Mouse (Mus musculus) intestine, embryonic 14.5 days (tissue): ENCODE results near the gene Ell3. TPM values are rescaled to one million over a fixed set of nuclear protein-coding genes. Genes with fewer than 3 reads are reported as not detected.
A peak's percentile ranks its signal among the peaks of the same experiment; 100 is the strongest.
"Not testable (repeated sequence)": the region's sequence is repeated elsewhere in the genome, so short reads cannot be mapped to it uniquely, and the experiment has no call there.

Experiments
- ATAC-seq: fragments of 200-750 bp; cut with Nextera tagmentation; replicated peaks from 2 replicates; pipeline ENCODE4 v1.8.0; 2017; ENCODE audit warnings: low read depth, moderate number of reproducible peaks, moderate TSS enrichment, moderate library complexity; ENCODE audit not compliant: low FRiP score, low TSS enrichment
- DNase-seq: peaks from one replicate; pipeline ENCODE4 v3.0.0-alpha.2; 2018; ENCODE audit warnings: low spot score
- H3K27ac ChIP-seq: fragments of 300-500 bp; sonication (generic); 2 replicates; pipeline ENCODE4 v1.5.1; 2014; ENCODE audit warnings: low read depth, mild to moderate bottlenecking, control low read depth
- H3K27me3 ChIP-seq: fragments of 300-500 bp; sonication (generic); replicated peaks from 2 replicates; pipeline ENCODE4 v1.6.1; 2014; ENCODE audit warnings: low read length, control low read depth; ENCODE audit not compliant: control insufficient read depth, insufficient read depth
- H3K36me3 ChIP-seq: fragments of 300-500 bp; sonication (generic); 2 replicates; pipeline ENCODE4 v1.6.1; 2014; ENCODE audit warnings: low read length, control low read depth; ENCODE audit not compliant: control insufficient read depth, insufficient read depth
- H3K4me1 ChIP-seq: fragments of 300-500 bp; sonication (generic); replicated peaks from 2 replicates; pipeline ENCODE4 v1.6.1; 2014; ENCODE audit warnings: low read length, control low read depth, mixed read lengths; ENCODE audit not compliant: control insufficient read depth, insufficient read depth
- H3K4me2 ChIP-seq: fragments of 300-500 bp; sonication (generic); 2 replicates; pipeline ENCODE4 v1.6.1; 2014; ENCODE audit warnings: low read length
- H3K4me3 ChIP-seq: fragments of 300-500 bp; sonication (generic); 2 replicates; pipeline ENCODE4 v1.5.1; 2014; ENCODE audit warnings: low read depth, low read length, control low read depth, mixed read lengths
- H3K9ac ChIP-seq: fragments of 300-500 bp; sonication (generic); 2 replicates; pipeline ENCODE4 v1.6.1; 2014; ENCODE audit warnings: mild to moderate bottlenecking, low read length
- H3K9me3 ChIP-seq: fragments of 300-500 bp; sonication (generic); 2 replicates; pipeline ENCODE4 v1.6.1; 2016; ENCODE audit warnings: low read length, control low read depth; ENCODE audit not compliant: control insufficient read depth
- WGBS: fragments of 180-500 bp; shearing (Covaris S2); extraction: QIAGEN DNeasy Blood & Tissue Kit; methylation state at CpG from one replicate; pipeline ENCODE4 v1.1.7; 2014; 5-methylcytosine and 5-hydroxymethylcytosine counted together
- polyA plus RNA-seq: library from polyadenylated mRNA; unstranded; fragments of >200 nt; fragmentation: Nextera tagmentation; extraction: Ambion mirVana; gene quantifications from 2 replicates; pipeline ENCODE4 v1.2.1, GENCODE M21; 2014

Ell3 gene
- 12.4 and 14.8 TPM in 2 replicates for polyA plus RNA-seq

DNA sequence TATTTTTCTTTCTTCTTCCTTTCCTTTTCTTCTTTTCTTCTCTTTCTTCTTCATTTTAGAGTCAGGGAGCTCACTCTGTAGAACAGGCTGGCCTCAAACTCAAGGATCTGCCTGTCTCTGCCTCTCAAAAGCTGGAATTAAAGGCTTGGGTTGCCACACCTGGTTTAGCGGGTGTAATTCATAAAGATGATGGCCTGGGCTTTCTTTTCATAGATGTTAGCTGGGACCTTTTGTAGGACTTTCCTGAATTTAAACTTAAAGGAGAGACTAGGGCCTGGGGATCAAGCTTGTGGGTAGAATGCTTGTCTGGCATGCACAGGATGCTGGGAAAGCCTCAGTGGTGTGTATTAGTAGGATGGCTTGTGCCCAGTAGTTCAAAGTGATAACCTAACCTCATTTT lies at the start of gene Ell3:
TSS of gene Ell3 (minus strand) at position 101 of the 400 bp plus-strand sequence.
- H3K9ac ChIP-seq: no peak within 1 kb of the TSS
- DNase-seq (no peak), ATAC-seq (no peak)
- peak within 1 kb of the TSS; percentile 58 for H3K4me2 ChIP-seq
- peaks cover 2% of the 10 kb centered on the region; the same call in 1 of the 2 replicates for H3K4me1 ChIP-seq
- H3K36me3 ChIP-seq: peaks cover 4% of the 10 kb centered on the region
- WGBS: 88% methylated on average over 1 of the region's 1 CpGs
- no peak within 1 kb of the TSS for H3K27ac ChIP-seq
- peaks cover 6% of the 10 kb centered on the region; the same call in 1 of the 2 replicates for H3K27me3 ChIP-seq
- no peak within 1 kb of the TSS for H3K4me3 ChIP-seq
- H3K9me3 ChIP-seq: no peaks in the 10 kb centered on the region

GRCm38 (mm10) chr2:121484403-121484802 lies 40.3 kb upstream of the Ell3 start:
- not testable (repeated sequence) for ATAC-seq, H3K4me3 ChIP-seq, H3K9me3 ChIP-seq, H3K27ac ChIP-seq, H3K4me1 ChIP-seq, H3K9ac ChIP-seq, H3K27me3 ChIP-seq, H3K4me2 ChIP-seq, DNase-seq, H3K36me3 ChIP-seq
- 75% methylated on average over 1 of the region's 2 CpGs for WGBS

- no peak overlapping the region for H3K4me3 ChIP-seq
- H3K9me3 ChIP-seq: no peaks in the 10 kb centered on the region
- no peaks in the 10 kb centered on the region for H3K36me3 ChIP-seq
- ATAC-seq: no peak
- H3K4me2 ChIP-seq: no peak overlapping the region
- peak; percentile 48 for DNase-seq
- H3K4me1 ChIP-seq: no peaks in the 10 kb centered on the region
- H3K27ac ChIP-seq: no peak overlapping the region
- no peaks in the 10 kb centered on the region for H3K27me3 ChIP-seq
- no peak overlapping the region for H3K9ac ChIP-seq
- WGBS: 63% methylated on average over 8 of the region's 8 CpGs
Measured at GRCm38 (mm10) chr2:121483576-121483975, 39.5 kb upstream of the Ell3 start.

- WGBS: 85% methylated on average over 13 of the region's 13 CpGs
- H3K9me3 ChIP-seq, H3K4me2 ChIP-seq, H3K27ac ChIP-seq, H3K36me3 ChIP-seq, H3K4me1 ChIP-seq, H3K27me3 ChIP-seq, H3K9ac ChIP-seq, H3K4me3 ChIP-seq: not testable (repeated sequence)
- ATAC-seq: 0 out of 2 replicates have a peak, but pooled peaks have one; percentile 23
- DNase-seq: peak; percentile 41
Measured at GRCm38 (mm10) chr2:121480916-121481315, 36.8 kb upstream of the Ell3 start.

GRCm38 (mm10) chr2:121480498-121480897 lies 36.4 kb upstream of the Ell3 start:
- ATAC-seq (no peak), DNase-seq (peak; percentile 52)
- 56% methylated on average over 3 of the region's 3 CpGs for WGBS
- Histone ChIP-seq H3K4me2 (no peak overlapping the region), H3K27me3 (no peaks in the 10 kb centered on the region), H3K9me3 (no peaks in the 10 kb centered on the region), H3K9ac (no peak overlapping the region), H3K36me3 (no peaks in the 10 kb centered on the region), H3K4me1 (no peaks in the 10 kb centered on the region), H3K27ac (no peak overlapping the region), H3K4me3 (no peak overlapping the region)

GRCm38 (mm10) chr2:121477491-121478266 lies 33.6 kb upstream of the Ell3 start:
- WGBS: 87% methylated on average over 3 of the region's 3 CpGs
- Histone ChIP-seq H3K9me3 (no peaks in the 10 kb centered on the region), H3K36me3 (no peaks in the 10 kb centered on the region), H3K4me2 (no peak overlapping the region), H3K9ac (no peak overlapping the region), H3K27me3 (no peaks in the 10 kb centered on the region), H3K4me1 (peaks cover 3% of the 10 kb centered on the region), H3K27ac (no peak overlapping the region), H3K4me3 (no peak overlapping the region)
- DNase-seq (no peak), ATAC-seq (no peak)

- not testable (repeated sequence) for H3K9ac ChIP-seq, H3K4me2 ChIP-seq, H3K4me3 ChIP-seq, H3K27ac ChIP-seq, H3K27me3 ChIP-seq, H3K9me3 ChIP-seq, H3K4me1 ChIP-seq, ATAC-seq, DNase-seq, H3K36me3 ChIP-seq
- 98% methylated on average over 2 of the region's 2 CpGs for WGBS
Measured at GRCm38 (mm10) chr2:121475306-121475705, 31.2 kb upstream of the Ell3 start.

DNA sequence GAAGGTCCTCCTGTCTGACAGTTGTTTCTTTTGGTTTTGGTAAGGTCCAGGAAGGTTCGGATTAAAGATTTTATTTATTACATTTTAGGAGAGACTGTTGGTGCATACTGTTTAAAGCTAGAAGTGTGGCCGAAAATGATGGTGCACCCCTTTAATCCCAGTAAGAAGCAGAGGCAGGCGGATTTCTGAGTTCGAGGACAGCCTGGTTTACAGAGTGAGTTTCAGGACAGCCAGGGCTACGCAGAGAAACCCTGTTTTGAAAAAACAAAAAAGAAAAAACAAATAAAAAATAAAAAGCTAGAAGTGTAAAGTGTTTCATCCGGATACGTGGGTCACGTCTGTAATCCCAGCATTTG lies 30.1 kb upstream of the Ell3 start:
- Histone ChIP-seq H3K36me3 (no peaks in the 10 kb centered on the region), H3K9ac (peak overlapping the region; percentile 55), H3K4me2 (peak overlapping the region; percentile 55), H3K9me3 (no peaks in the 10 kb centered on the region), H3K4me3 (peak overlapping the region; percentile 61), H3K4me1 (peaks cover 3% of the 10 kb centered on the region), H3K27ac (peak overlapping the region; percentile 54; the same call in 1 of the 2 replicates), H3K27me3 (no peaks in the 10 kb centered on the region)
- DNase-seq: no peak
- ATAC-seq: no peak; the same call in 1 of the 2 replicates
- WGBS: 32% methylated on average over 8 of the region's 8 CpGs
